Mouse (Mus musculus): ENCODE measurements around the gene Ubr3.

Ubr3 gene

DNA sequence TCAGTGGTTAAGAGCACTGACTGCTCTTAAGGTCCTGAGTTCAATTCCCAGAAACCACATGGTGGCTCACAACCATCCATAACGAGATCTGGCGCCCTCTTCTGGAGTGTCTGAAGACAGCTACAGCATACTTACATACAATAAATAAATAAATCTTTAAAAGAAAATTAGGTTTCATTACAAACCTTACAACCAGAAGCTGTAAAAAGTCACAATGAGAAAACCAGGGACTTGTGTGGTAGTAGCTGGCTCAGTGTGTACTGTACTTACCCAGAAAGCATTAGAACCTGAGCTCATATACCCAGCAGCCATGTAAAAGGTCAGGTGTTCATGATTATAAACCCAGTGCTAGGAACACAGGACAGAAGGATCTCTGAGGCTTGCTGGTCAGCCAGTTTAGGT lies 13.1 kb upstream of the Ubr3 start:
- TF ChIP-seq POU5F1 (IDR thresholded peaks at IDR 0.05; ENCODE audit: borderline replicate concordance, low read length): no peak
- TF ChIP-seq CTCF (conservative IDR thresholded peaks at IDR 0.05; ENCODE audit: low read length): peak; percentile 52
- TF ChIP-seq NANOG (IDR thresholded peaks at IDR 0.05; ENCODE audit: borderline replicate concordance, low read length): no peak
- Histone ChIP-seq H3K4me3 (replicated peaks; ENCODE audit: low read length) (peak overlapping the region; percentile 90), H3K9me3 (ENCODE audit: low read length) (no peaks in the 10 kb centered on the region), H3K4me1 (replicated peaks; ENCODE audit: low read depth, low read length) (peaks cover 18% of the 10 kb centered on the region), H3K36me3 (ENCODE audit: insufficient read depth, low read length) (peaks cover 24% of the 10 kb centered on the region), H3K27me3 (ENCODE audit: insufficient read depth, low read length) (no peaks in the 10 kb centered on the region)

DNA sequence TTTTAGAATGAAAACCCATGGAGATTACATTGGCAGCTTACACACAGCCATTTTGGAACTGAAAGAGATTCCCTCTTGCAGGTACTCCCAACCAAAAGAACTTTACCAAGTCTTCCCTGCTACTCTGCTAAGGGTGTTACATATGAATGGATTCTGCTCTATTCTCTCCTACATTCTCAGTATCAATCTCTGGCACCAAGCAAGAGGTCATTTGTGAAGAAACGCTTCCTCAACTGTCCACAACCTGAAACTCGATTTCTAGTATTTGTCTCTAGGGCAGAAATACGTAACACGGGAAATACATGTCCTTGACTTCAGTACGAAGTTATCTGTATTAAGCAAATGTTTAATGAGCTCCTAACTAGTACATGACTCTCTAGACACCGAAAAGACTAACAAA lies 12.5 kb upstream of the Ubr3 start:
- Histone ChIP-seq H3K4me1 (replicated peaks; ENCODE audit: low read depth, low read length) (peaks cover 24% of the 10 kb centered on the region), H3K4me3 (replicated peaks; ENCODE audit: low read length) (peak overlapping the region; percentile 90), H3K36me3 (ENCODE audit: insufficient read depth, low read length) (peaks cover 18% of the 10 kb centered on the region), H3K9me3 (ENCODE audit: low read length) (no peaks in the 10 kb centered on the region), H3K27me3 (ENCODE audit: insufficient read depth, low read length) (no peaks in the 10 kb centered on the region)
- TF ChIP-seq NANOG (IDR thresholded peaks at IDR 0.05; ENCODE audit: borderline replicate concordance, low read length) (no peak), CTCF (conservative IDR thresholded peaks at IDR 0.05; ENCODE audit: low read length) (no peak), POU5F1 (IDR thresholded peaks at IDR 0.05; ENCODE audit: borderline replicate concordance, low read length) (no peak)

DNA sequence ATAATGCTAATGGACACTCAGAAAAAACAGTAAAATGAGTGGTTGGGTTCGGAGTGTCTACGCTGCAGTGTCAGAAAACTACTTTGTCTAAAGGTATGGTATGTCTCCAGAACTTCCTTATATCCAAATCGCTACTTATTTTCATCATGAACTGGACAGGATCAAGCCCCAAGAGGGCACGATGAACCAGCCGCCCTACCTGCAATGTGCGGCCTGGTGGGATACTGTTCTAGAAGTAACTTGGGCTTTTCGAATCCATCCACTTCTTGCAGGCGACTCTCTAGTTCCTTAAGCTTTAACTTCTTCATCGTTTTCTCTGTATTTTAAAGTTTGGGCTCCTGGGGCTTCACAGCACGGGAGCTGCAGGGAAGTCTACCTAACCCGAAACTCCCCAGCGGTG lies 12.0 kb upstream of the Ubr3 start:
- H3K4me3 ChIP-seq (replicated peaks; ENCODE audit: low read length): peak overlapping the region; percentile 90
- H3K9me3 ChIP-seq (ENCODE audit: low read length): no peaks in the 10 kb centered on the region
- TF ChIP-seq POU5F1 (IDR thresholded peaks at IDR 0.05; ENCODE audit: borderline replicate concordance, low read length): no peak
- TF ChIP-seq NANOG (IDR thresholded peaks at IDR 0.05; ENCODE audit: borderline replicate concordance, low read length): no peak
- no peak for TF ChIP-seq CTCF (conservative IDR thresholded peaks at IDR 0.05; ENCODE audit: low read length)
- H3K27me3 ChIP-seq (ENCODE audit: insufficient read depth, low read length): no peaks in the 10 kb centered on the region
- H3K36me3 ChIP-seq (ENCODE audit: insufficient read depth, low read length): peaks cover 14% of the 10 kb centered on the region
- H3K4me1 ChIP-seq (replicated peaks; ENCODE audit: low read depth, low read length): peaks cover 29% of the 10 kb centered on the region

DNA sequence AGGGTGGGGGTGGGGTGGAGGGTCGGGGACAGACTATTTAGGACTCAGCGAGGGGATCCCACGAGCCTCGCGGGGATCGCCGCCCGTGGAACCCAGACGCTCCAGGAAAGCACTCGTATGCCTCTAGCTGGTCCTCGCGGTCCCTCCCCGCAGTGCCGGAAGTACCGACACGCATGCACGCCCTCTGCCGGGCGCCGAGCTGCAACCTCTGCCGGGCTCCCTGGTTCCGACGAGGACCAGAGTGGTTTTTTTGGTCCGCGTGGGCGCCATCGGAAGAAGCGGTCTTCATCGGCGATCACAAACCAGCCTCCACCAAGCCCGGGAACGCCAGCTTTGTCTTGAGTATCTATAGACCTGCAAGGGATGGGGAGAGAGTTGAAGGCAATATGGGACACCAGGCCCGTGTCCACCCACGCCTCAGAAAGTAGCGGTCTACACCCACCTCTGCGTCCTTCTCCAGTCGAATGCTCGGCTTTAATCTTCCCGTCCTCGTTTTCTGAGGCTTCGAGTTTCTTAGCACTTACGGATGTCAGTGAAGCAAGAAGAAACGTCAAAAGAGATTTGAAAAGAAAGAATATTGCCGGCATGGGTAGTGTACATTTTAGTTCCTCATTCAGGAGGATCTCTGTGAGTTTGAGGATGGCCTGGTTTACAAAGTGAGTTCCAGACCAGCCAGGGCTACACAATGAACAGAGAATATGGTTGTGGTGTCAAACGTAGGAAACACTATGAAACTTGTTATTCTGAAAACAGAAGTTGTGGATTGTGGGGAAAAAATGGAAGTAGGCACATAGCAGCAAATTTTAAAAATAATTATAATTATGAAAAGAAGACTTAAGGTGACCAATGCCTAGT lies 11.4 kb upstream of the Ubr3 start, which contains the start of gene Mettl5:
Gene Mettl5, minus strand, starts transcription at position 165 of the 855 bp plus-strand sequence.
- H3K27me3 ChIP-seq (ENCODE audit: insufficient read depth, low read length): no peaks in the 10 kb centered on the region
- peak within 1 kb of the TSS; percentile 90 for H3K4me3 ChIP-seq (replicated peaks; ENCODE audit: low read length)
- H3K4me1 ChIP-seq (replicated peaks; ENCODE audit: low read depth, low read length): peaks cover 34% of the 10 kb centered on the region
- H3K36me3 ChIP-seq (ENCODE audit: insufficient read depth, low read length): 0 out of 2 replicates have a peak, but pooled peaks cover 11% of the 10 kb centered on the region
- TF ChIP-seq CTCF (conservative IDR thresholded peaks at IDR 0.05; ENCODE audit: low read length): 0 out of 2 replicates have a peak, but pooled peaks have one; percentile 10
- TF ChIP-seq NANOG (IDR thresholded peaks at IDR 0.05; ENCODE audit: borderline replicate concordance, low read length): no peak
- no peak for TF ChIP-seq POU5F1 (IDR thresholded peaks at IDR 0.05; ENCODE audit: borderline replicate concordance, low read length)
- H3K9me3 ChIP-seq (ENCODE audit: low read length): no peaks in the 10 kb centered on the region

GRCm38 (mm10) chr2:69888957-69889356 lies 8.1 kb upstream of the Ubr3 start:
- no peak for TF ChIP-seq POU5F1 (IDR thresholded peaks at IDR 0.05; ENCODE audit: borderline replicate concordance, low read length)
- no peak for TF ChIP-seq NANOG (IDR thresholded peaks at IDR 0.05; ENCODE audit: borderline replicate concordance, low read length)
- TF ChIP-seq CTCF (conservative IDR thresholded peaks at IDR 0.05; ENCODE audit: low read length): no peak
- H3K27me3 ChIP-seq (ENCODE audit: insufficient read depth, low read length): no peaks in the 10 kb centered on the region
- H3K4me3 ChIP-seq (replicated peaks; ENCODE audit: low read length): no peak overlapping the region
- no peaks in the 10 kb centered on the region for H3K36me3 ChIP-seq (ENCODE audit: insufficient read depth, low read length)
- peaks cover 66% of the 10 kb centered on the region for H3K4me1 ChIP-seq (replicated peaks; ENCODE audit: low read depth, low read length)
- H3K9me3 ChIP-seq (ENCODE audit: low read length): no peaks in the 10 kb centered on the region

GRCm38 (mm10) chr2:69890843-69891242 lies 6.2 kb upstream of the Ubr3 start:
- peaks cover 66% of the 10 kb centered on the region for H3K4me1 ChIP-seq (replicated peaks; ENCODE audit: low read depth, low read length)
- TF ChIP-seq CTCF (conservative IDR thresholded peaks at IDR 0.05; ENCODE audit: low read length) (no peak), NANOG (IDR thresholded peaks at IDR 0.05; ENCODE audit: borderline replicate concordance, low read length) (no peak), POU5F1 (IDR thresholded peaks at IDR 0.05; ENCODE audit: borderline replicate concordance, low read length) (no peak)
- H3K27me3 ChIP-seq (ENCODE audit: insufficient read depth, low read length): no peaks in the 10 kb centered on the region
- H3K4me3 ChIP-seq (replicated peaks; ENCODE audit: low read length): no peak overlapping the region; the same call in 1 of the 2 replicates
- no peaks in the 10 kb centered on the region for H3K9me3 ChIP-seq (ENCODE audit: low read length)
- H3K36me3 ChIP-seq (ENCODE audit: insufficient read depth, low read length): no peaks in the 10 kb centered on the region

GRCm38 (mm10) chr2:69893145-69893544 lies 3.9 kb upstream of the Ubr3 start:
- peaks cover 72% of the 10 kb centered on the region for H3K4me1 ChIP-seq (replicated peaks; ENCODE audit: low read depth, low read length)
- no peaks in the 10 kb centered on the region for H3K36me3 ChIP-seq (ENCODE audit: insufficient read depth, low read length)
- no peak overlapping the region for H3K4me3 ChIP-seq (replicated peaks; ENCODE audit: low read length)
- no peak for TF ChIP-seq POU5F1 (IDR thresholded peaks at IDR 0.05; ENCODE audit: borderline replicate concordance, low read length)
- TF ChIP-seq NANOG (IDR thresholded peaks at IDR 0.05; ENCODE audit: borderline replicate concordance, low read length): no peak
- no peak for TF ChIP-seq CTCF (conservative IDR thresholded peaks at IDR 0.05; ENCODE audit: low read length)
- H3K9me3 ChIP-seq (ENCODE audit: low read length): no peaks in the 10 kb centered on the region
- H3K27me3 ChIP-seq (ENCODE audit: insufficient read depth, low read length): no peaks in the 10 kb centered on the region

DNA sequence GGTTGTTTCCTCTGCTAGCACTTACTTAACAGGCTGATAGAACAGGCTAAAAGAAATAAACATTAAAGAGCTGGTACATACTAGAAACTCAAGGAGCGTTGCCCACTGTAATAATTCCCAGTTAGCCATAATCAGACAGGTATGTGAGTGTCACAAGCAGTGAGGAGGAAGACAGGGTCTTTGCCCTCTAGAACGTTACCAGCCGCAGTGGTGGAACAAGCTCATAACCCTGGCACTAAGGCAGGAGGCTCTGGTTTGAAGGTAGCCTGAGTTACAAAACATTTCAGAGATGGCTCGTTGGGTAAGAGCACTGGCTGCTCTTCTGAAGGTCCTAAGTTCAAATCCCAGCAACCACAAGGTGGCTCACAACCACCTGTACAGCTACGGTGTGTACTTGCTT lies 3.2 kb upstream of the Ubr3 start:
- Histone ChIP-seq H3K4me1 (replicated peaks; ENCODE audit: low read depth, low read length) (peaks cover 75% of the 10 kb centered on the region), H3K4me3 (replicated peaks; ENCODE audit: low read length) (no peak overlapping the region), H3K27me3 (ENCODE audit: insufficient read depth, low read length) (no peaks in the 10 kb centered on the region), H3K36me3 (ENCODE audit: insufficient read depth, low read length) (no peaks in the 10 kb centered on the region), H3K9me3 (ENCODE audit: low read length) (no peaks in the 10 kb centered on the region)
- no peak for TF ChIP-seq CTCF (conservative IDR thresholded peaks at IDR 0.05; ENCODE audit: low read length)
- TF ChIP-seq NANOG (IDR thresholded peaks at IDR 0.05; ENCODE audit: borderline replicate concordance, low read length): no peak
- no peak for TF ChIP-seq POU5F1 (IDR thresholded peaks at IDR 0.05; ENCODE audit: borderline replicate concordance, low read length)
